Mouse (Mus musculus): Measurements from ENCODE around the gene Tmem243.
"Not testable (repeated sequence)": the region's sequence is repeated elsewhere in the genome, so short reads cannot be mapped to it uniquely, and the experiment has no call there.

DNA sequence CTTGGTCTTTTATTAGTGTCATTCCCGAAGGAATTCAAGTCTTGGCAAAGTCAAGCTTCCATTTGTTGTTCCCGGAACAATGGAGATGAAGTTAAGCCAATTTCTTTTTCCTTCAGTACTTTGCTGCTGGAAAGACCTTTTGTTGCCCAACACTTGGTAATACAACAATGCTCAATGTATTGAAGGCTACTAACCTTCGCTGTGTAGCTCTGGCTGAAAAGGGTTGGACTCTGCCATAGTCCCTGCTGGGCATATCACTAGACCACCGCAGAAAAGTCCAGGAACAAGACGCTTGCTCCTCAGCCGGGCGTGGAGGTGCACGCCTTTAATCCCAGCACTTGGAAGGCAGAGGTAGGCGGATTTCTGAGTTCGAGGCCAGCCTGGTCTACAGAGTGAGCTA lies 64.7 kb downstream of the Tmem243 start:
- TF ChIP-seq CTCF (IDR thresholded peaks at IDR 0.05; ENCODE audit: borderline replicate concordance, insufficient read depth, low read depth, low read length); POLR2A (IDR thresholded peaks at IDR 0.05; ENCODE audit: borderline replicate concordance, insufficient read depth, low read length): not testable (repeated sequence)

Measured in cerebellum, adult 2 months (tissue).